Mouse (Mus musculus) ES-Bruce4 (cell line): ENCODE measurements around the gene Hipk2.

ENCODE experiments used
- CTCF ChIP-seq: IDR thresholded peaks from one replicate; pipeline ENCODE4 v1.8.1; 2011; ENCODE audit warnings: low read depth, low read length
- POLR2A ChIP-seq: IDR thresholded peaks from one replicate; pipeline ENCODE4 v1.8.1; 2011; ENCODE audit warnings: low read length; ENCODE audit not compliant: insufficient read depth

DNA sequence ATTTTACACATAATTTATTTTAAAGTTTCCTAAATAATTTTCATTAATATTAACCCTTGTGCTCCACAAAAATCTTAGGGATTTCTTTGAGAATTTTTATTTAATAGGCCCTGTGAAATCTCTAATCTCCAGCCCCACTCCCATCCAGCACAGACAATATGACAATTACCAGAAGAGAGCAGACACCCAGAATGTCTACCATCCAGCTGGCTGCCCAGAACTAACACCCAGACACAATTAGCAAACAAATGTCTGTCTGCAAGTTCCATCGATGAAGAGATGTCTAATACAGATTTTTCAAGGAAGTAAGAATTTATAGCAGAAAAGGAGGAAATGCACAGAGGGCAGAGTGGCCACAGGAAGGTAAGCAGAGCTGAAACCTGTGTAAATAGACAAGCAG, 74.7 kb downstream of the Hipk2 start:
- no peak for TF ChIP-seq CTCF
- no peak for TF ChIP-seq POLR2A
